Mouse (Mus musculus) heart, adult 2 months (tissue): ENCODE data around the gene Syt2.

ENCODE experiments used
- CTCF ChIP-seq: fragments of 200-600 bp; IDR thresholded peaks from 2 replicates; pipeline ENCODE4 v1.8.1; 2022; ENCODE audit warnings: antibody characterized with exemption, mild to moderate bottlenecking, moderate library complexity
- EP300 ChIP-seq: fragments of 200-500 bp; IDR thresholded peaks from 2 replicates; pipeline ENCODE4 v1.6.1; 2011; ENCODE audit warnings: low read depth, low read length, control low read depth; ENCODE audit not compliant: insufficient read depth
- POLR2A ChIP-seq: fragments of 200-500 bp; IDR thresholded peaks from 2 replicates; pipeline ENCODE4 v1.6.1; 2011; ENCODE audit warnings: mild to moderate bottlenecking, low read depth, low read length, control low read depth; ENCODE audit not compliant: insufficient read depth

GRCm38 (mm10) chr1:134773256-134773655, 126.8 kb downstream of the Syt2 start:
- no peak for TF ChIP-seq CTCF
- no peak for TF ChIP-seq POLR2A
- TF ChIP-seq EP300 = no peak
